Mouse (Mus musculus): ENCODE results near the gene C87436. TPM values are rescaled to one million over a fixed set of nuclear protein-coding genes. Genes with fewer than 3 reads are reported as not detected.

Gene C87436
- polyA plus RNA-seq, 1 experiment: 13.6 TPM

- H3K4me1 ChIP-seq (ENCODE audit: control insufficient read depth, insufficient read depth, insufficient read length, low read length): peaks cover 9% of the 10 kb centered on the region
- peak within 1 kb of the TSS; percentile 86 for H3K4me3 ChIP-seq (ENCODE audit: insufficient read depth, low read depth, low read length)
- H3K27ac ChIP-seq (replicated peaks; ENCODE audit: low read depth, low read length): peak within 1 kb of the TSS; percentile 97
Observed at GRCm38 (mm10) chr6:86404100-86404861, 33.9 kb upstream of the C87436 start, which contains the start of gene Tia1. Gene Tia1, plus strand, starts transcription at chr6:86404219.

DNA sequence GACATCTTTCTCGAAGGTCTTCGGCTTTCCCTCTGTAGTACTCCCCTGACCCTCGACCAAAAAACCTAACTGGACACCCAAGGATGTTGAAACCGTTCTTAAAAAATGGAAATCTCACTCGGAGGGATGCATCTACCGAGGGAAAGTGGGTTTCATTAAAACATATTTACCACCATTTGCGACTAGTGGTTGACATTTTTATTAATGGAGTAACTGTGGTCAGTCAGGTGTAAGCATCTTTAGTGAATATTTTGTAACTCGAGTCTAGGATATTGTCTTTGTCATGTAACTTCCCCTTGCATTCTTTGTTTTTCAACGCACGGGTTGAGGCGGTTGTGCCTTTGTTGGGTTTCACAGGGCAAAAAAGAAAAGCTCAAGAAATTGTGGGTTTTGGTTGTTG lies 33.2 kb upstream of the C87436 start:
- Histone ChIP-seq H3K4me3 (ENCODE audit: insufficient read depth, low read depth, low read length) (peak overlapping the region; percentile 86), H3K4me1 (ENCODE audit: control insufficient read depth, insufficient read depth, insufficient read length, low read length) (peaks cover 9% of the 10 kb centered on the region; the same call in 1 of the 2 replicates), H3K27ac (replicated peaks; ENCODE audit: low read depth, low read length) (peak overlapping the region; percentile 97; the same call in 1 of the 2 replicates)

DNA sequence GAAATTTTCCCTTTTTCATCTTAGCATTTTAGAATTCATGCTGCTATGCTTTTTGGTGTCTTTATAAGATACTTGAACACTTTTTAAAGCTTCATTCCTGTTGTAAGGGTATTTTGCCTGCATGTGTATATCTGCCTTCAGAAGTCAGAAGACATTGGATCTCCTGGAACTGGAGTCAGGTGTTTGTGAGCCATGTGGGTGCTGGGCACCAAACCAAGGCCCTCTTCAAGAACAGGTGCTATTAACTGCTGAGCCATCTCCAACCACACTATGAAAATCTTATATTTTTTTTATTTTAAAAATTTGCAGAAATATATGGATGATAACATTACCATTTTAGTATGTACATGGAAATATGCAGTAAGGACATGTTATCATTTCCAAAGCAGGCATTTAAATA lies 31.9 kb upstream of the C87436 start:
- H3K4me3 ChIP-seq (ENCODE audit: insufficient read depth, low read depth, low read length): no peak overlapping the region
- H3K4me1 ChIP-seq (ENCODE audit: control insufficient read depth, insufficient read depth, insufficient read length, low read length): 0 out of 2 replicates have a peak, but pooled peaks cover 6% of the 10 kb centered on the region
- no peak overlapping the region for H3K27ac ChIP-seq (replicated peaks; ENCODE audit: low read depth, low read length)

GRCm38 (mm10) chr6:86418711-86419110 lies 19.5 kb upstream of the C87436 start:
- no peak overlapping the region for H3K27ac ChIP-seq (replicated peaks; ENCODE audit: low read depth, low read length)
- no peak overlapping the region for H3K4me3 ChIP-seq (ENCODE audit: insufficient read depth, low read depth, low read length)
- H3K4me1 ChIP-seq (ENCODE audit: control insufficient read depth, insufficient read depth, insufficient read length, low read length): no peaks in the 10 kb centered on the region

- Histone ChIP-seq H3K27ac (replicated peaks; ENCODE audit: low read depth, low read length) (no peak overlapping the region), H3K4me3 (ENCODE audit: insufficient read depth, low read depth, low read length) (no peak overlapping the region), H3K4me1 (ENCODE audit: control insufficient read depth, insufficient read depth, insufficient read length, low read length) (no peaks in the 10 kb centered on the region)
Observed at GRCm38 (mm10) chr6:86419239-86419638, 18.9 kb upstream of the C87436 start.

GRCm38 (mm10) chr6:86420491-86420890 lies 17.7 kb upstream of the C87436 start:
- Histone ChIP-seq H3K4me1 (ENCODE audit: control insufficient read depth, insufficient read depth, insufficient read length, low read length) (no peaks in the 10 kb centered on the region), H3K27ac (replicated peaks; ENCODE audit: low read depth, low read length) (no peak overlapping the region), H3K4me3 (ENCODE audit: insufficient read depth, low read depth, low read length) (no peak overlapping the region)

- no peak within 1 kb of the TSS for H3K4me3 ChIP-seq (ENCODE audit: insufficient read depth, low read depth, low read length)
Observed at GRCm38 (mm10) chr6:86426358-86426757, 11.8 kb upstream of the C87436 start, which contains the start of gene Gm44790. Gene Gm44790, plus strand, starts transcription at chr6:86426658.

GRCm38 (mm10) chr6:86431531-86431930 lies 6.6 kb upstream of the C87436 start:
- no peak overlapping the region for H3K4me3 ChIP-seq (ENCODE audit: insufficient read depth, low read depth, low read length)
- H3K27ac ChIP-seq (replicated peaks; ENCODE audit: low read depth, low read length): no peak overlapping the region
- no peaks in the 10 kb centered on the region for H3K4me1 ChIP-seq (ENCODE audit: control insufficient read depth, insufficient read depth, insufficient read length, low read length)

More at GRCm38 (mm10) chr6:86426358-86426757, 11.8 kb upstream of the C87436 start, which contains the start of gene Gm44790:
- H3K4me1 ChIP-seq (ENCODE audit: control insufficient read depth, insufficient read depth, insufficient read length, low read length): no peaks in the 10 kb centered on the region
- H3K27ac ChIP-seq (replicated peaks; ENCODE audit: low read depth, low read length): no peak within 1 kb of the TSS

DNA sequence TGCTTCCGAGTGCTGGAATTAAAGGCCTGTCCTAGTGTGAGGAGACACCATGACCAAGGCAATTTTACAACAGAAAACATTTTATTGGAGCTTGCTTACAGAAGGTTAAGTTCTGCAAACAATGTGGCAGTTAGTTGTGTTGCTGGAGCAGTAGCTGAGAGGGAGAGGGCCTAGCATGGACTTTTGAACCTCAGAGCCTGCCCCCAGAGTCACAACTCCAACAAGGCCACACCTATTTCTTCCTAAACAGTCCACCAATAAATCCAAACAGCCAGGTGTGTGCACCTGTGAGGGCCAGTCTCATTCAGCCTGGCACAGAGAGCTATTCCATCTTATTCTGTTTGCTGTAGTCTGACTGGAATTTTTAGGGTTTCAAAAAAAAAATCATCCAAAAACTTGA lies 4.5 kb upstream of the C87436 start:
- no peak overlapping the region for H3K4me3 ChIP-seq (ENCODE audit: insufficient read depth, low read depth, low read length)
- no peaks in the 10 kb centered on the region for H3K4me1 ChIP-seq (ENCODE audit: control insufficient read depth, insufficient read depth, insufficient read length, low read length)
- no peak overlapping the region for H3K27ac ChIP-seq (replicated peaks; ENCODE audit: low read depth, low read length)

DNA sequence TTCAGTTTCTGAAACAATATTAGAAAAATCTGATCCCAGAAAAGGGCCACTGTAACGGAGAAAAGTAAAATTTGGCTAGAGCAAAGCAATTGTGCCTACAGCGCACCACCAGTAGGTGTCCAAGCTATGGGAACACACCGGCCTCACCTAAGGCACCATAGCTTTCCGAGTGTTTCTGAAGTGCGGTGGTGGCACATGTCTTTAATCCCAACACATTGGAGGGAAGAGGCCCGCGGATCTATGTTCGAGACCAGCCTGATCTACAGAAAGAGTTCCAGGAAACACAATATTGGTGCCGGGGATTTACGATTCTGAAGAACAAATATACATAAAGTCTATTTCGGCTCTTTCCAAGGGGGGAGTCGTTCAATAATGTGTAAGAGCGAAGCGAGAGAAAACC lies 463 bp upstream of the C87436 start:
- Histone ChIP-seq H3K4me3 (ENCODE audit: insufficient read depth, low read depth, low read length) (peak overlapping the region; percentile 91), H3K27ac (replicated peaks; ENCODE audit: low read depth, low read length) (peak overlapping the region; percentile 85), H3K4me1 (ENCODE audit: control insufficient read depth, insufficient read depth, insufficient read length, low read length) (no peaks in the 10 kb centered on the region; the same call in 1 of the 2 replicates)

GRCm38 (mm10) chr6:86439119-86439496 lies 934 bp downstream of the C87436 start:
- Histone ChIP-seq H3K4me3 (ENCODE audit: insufficient read depth, low read depth, low read length) (peak overlapping the region; percentile 91), H3K27ac (replicated peaks; ENCODE audit: low read depth, low read length) (peak overlapping the region; percentile 72), H3K4me1 (ENCODE audit: control insufficient read depth, insufficient read depth, insufficient read length, low read length) (no peaks in the 10 kb centered on the region; the same call in 1 of the 2 replicates)

DNA sequence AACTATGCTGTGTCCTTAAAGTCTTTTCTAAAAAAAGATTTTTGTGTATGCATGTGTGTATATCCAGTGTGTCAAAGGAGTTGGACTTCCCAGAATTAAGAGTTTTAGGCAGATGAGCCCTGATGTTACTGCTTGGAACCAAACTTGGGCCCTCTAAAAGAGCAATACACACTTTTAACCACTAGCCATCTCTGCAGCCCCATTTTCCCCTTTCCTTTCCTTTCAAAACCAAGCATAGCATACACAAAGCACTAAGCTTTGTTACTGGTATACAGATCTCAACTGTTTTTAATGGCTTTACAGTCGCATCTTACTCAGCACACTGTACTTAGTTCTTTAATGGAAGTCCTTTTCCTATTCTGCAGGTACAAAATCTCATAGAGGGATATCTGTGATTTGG lies 1.4 kb downstream of the C87436 start:
- no peak overlapping the region for H3K27ac ChIP-seq (replicated peaks; ENCODE audit: low read depth, low read length)
- no peaks in the 10 kb centered on the region; the same call in 1 of the 2 replicates for H3K4me1 ChIP-seq (ENCODE audit: control insufficient read depth, insufficient read depth, insufficient read length, low read length)
- 0 out of 2 replicates have a peak overlapping the region, but pooled peaks have one; percentile 16 for H3K4me3 ChIP-seq (ENCODE audit: insufficient read depth, low read depth, low read length)

GRCm38 (mm10) chr6:86441571-86441970 lies 3.4 kb downstream of the C87436 start:
- no peak overlapping the region for H3K4me3 ChIP-seq (ENCODE audit: insufficient read depth, low read depth, low read length)
- no peak overlapping the region for H3K27ac ChIP-seq (replicated peaks; ENCODE audit: low read depth, low read length)
- H3K4me1 ChIP-seq (ENCODE audit: control insufficient read depth, insufficient read depth, insufficient read length, low read length): no peaks in the 10 kb centered on the region; the same call in 1 of the 2 replicates

DNA sequence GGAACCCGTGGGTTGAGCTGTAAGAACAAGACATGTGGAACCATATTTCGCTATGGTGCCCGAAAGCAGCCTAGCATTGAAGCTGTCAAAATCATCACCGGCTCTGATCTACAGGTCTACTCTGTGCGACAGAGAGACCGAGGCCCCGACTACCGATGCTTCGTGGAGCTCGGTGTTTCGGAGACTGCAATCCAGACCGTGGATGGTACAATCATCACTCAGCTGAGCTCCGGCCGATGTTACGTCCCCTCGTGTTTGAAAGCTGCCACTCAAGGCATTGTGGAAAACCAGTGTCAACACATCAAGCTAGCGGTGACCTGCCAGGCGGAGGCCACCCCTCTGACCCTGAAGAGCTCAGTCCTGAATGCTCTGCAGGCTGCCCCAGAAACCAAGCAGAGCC lies 7.4 kb downstream of the C87436 start:
- Histone ChIP-seq H3K4me1 (ENCODE audit: control insufficient read depth, insufficient read depth, insufficient read length, low read length) (no peaks in the 10 kb centered on the region), H3K27ac (replicated peaks; ENCODE audit: low read depth, low read length) (no peak overlapping the region), H3K4me3 (ENCODE audit: insufficient read depth, low read depth, low read length) (no peak overlapping the region)

- H3K27ac ChIP-seq (replicated peaks; ENCODE audit: low read depth, low read length): no peak overlapping the region; the same call in 1 of the 2 replicates
- no peaks in the 10 kb centered on the region for H3K4me1 ChIP-seq (ENCODE audit: control insufficient read depth, insufficient read depth, insufficient read length, low read length)
- H3K4me3 ChIP-seq (ENCODE audit: insufficient read depth, low read depth, low read length): no peak overlapping the region
Observed at GRCm38 (mm10) chr6:86446927-86447568, 8.9 kb downstream of the C87436 start.

All from brown adipose tissue, adult 24 weeks (tissue).